Mouse (Mus musculus): ENCODE measurements at regions not wholly inside any gene's neighbourhood (a gene's known extent, or its start where the extent isn't known, plus 50 kb on each side); places are given as distances from the start of the nearest gene placed in this dataset.

GRCm38 (mm10) chr11:17658289-17658688, 295.4 kb downstream of the Etaa1 start:
- H3K36me3 ChIP-seq (replicated peaks) = no peaks in the 10 kb centered on the region
- H3K27ac ChIP-seq = no peak overlapping the region
- no peak overlapping the region for H3K9ac ChIP-seq
- H3K27me3 ChIP-seq (replicated peaks) = no peaks in the 10 kb centered on the region
- no peak overlapping the region for H3K4me3 ChIP-seq
- peak; percentile 81 for ATAC-seq (replicated peaks)
- WGBS = 13% methylated on average over 3 of the region's 3 CpGs
- no peaks in the 10 kb centered on the region for H3K4me1 ChIP-seq
- H3K9me3 ChIP-seq = no peaks in the 10 kb centered on the region
- H3K4me2 ChIP-seq = no peak overlapping the region

GRCm38 (mm10) chr11:17658717-17659116, 295.0 kb downstream of the Etaa1 start:
- H3K27me3 ChIP-seq (replicated peaks) = no peaks in the 10 kb centered on the region
- 68% methylated on average over 4 of the region's 4 CpGs for WGBS
- no peaks in the 10 kb centered on the region for H3K4me1 ChIP-seq
- no peak overlapping the region for H3K9ac ChIP-seq
- no peaks in the 10 kb centered on the region for H3K9me3 ChIP-seq
- no peaks in the 10 kb centered on the region for H3K36me3 ChIP-seq (replicated peaks)
- H3K4me3 ChIP-seq = no peak overlapping the region
- H3K27ac ChIP-seq = no peak overlapping the region
- no peak for ATAC-seq (replicated peaks)
- no peak overlapping the region for H3K4me2 ChIP-seq

GRCm38 (mm10) chr11:17663893-17664292, 289.8 kb downstream of the Etaa1 start:
- Histone ChIP-seq H3K27ac (no peak overlapping the region), H3K9me3 (no peaks in the 10 kb centered on the region), H3K4me1 (no peaks in the 10 kb centered on the region), H3K4me2 (no peak overlapping the region), H3K4me3 (no peak overlapping the region), H3K27me3 (replicated peaks) (no peaks in the 10 kb centered on the region), H3K36me3 (replicated peaks) (no peaks in the 10 kb centered on the region), H3K9ac (no peak overlapping the region)
- 63% methylated on average over 5 of the region's 5 CpGs for WGBS
- peak; percentile 37; the same call in 1 of the 2 replicates for ATAC-seq (replicated peaks)

GRCm38 (mm10) chr11:17665624-17666552, 287.8 kb downstream of the Etaa1 start:
- Histone ChIP-seq H3K36me3 (replicated peaks) (no peaks in the 10 kb centered on the region), H3K4me3 (no peak overlapping the region), H3K9ac (no peak overlapping the region), H3K27ac (no peak overlapping the region), H3K27me3 (replicated peaks) (no peaks in the 10 kb centered on the region), H3K4me2 (no peak overlapping the region), H3K9me3 (no peaks in the 10 kb centered on the region), H3K4me1 (no peaks in the 10 kb centered on the region)
- ATAC-seq (replicated peaks) = no peak
- WGBS = 75% methylated on average over 11 of the region's 11 CpGs

- H3K9ac ChIP-seq = no peak overlapping the region
- H3K36me3 ChIP-seq (replicated peaks) = no peaks in the 10 kb centered on the region
- WGBS = 78% methylated on average over 4 of the region's 4 CpGs
- H3K9me3 ChIP-seq = 0 out of 2 replicates have a peak, but pooled peaks cover 3% of the 10 kb centered on the region
- no peak overlapping the region for H3K4me3 ChIP-seq
- no peak overlapping the region for H3K27ac ChIP-seq
- H3K4me1 ChIP-seq = no peaks in the 10 kb centered on the region
- H3K27me3 ChIP-seq (replicated peaks) = no peaks in the 10 kb centered on the region
- no peak overlapping the region for H3K4me2 ChIP-seq
- no peak for ATAC-seq (replicated peaks)
Measured at GRCm38 (mm10) chr11:17680998-17681397, 272.7 kb downstream of the Etaa1 start.

GRCm38 (mm10) chr11:17685711-17686113, 268.0 kb downstream of the Etaa1 start:
- Histone ChIP-seq H3K27me3 (replicated peaks) (no peaks in the 10 kb centered on the region), H3K9ac (no peak overlapping the region), H3K9me3 (0 out of 2 replicates have a peak, but pooled peaks cover 3% of the 10 kb centered on the region), H3K4me1 (no peaks in the 10 kb centered on the region), H3K4me2 (no peak overlapping the region), H3K36me3 (replicated peaks) (no peaks in the 10 kb centered on the region), H3K4me3 (no peak overlapping the region), H3K27ac (no peak overlapping the region)
- WGBS = 60% methylated on average over 4 of the region's 4 CpGs
- peak; percentile 39 for ATAC-seq (replicated peaks)

- Histone ChIP-seq H3K9ac (no peak overlapping the region), H3K27me3 (replicated peaks) (no peaks in the 10 kb centered on the region), H3K9me3 (0 out of 2 replicates have a peak, but pooled peaks cover 3% of the 10 kb centered on the region), H3K27ac (no peak overlapping the region), H3K36me3 (replicated peaks) (no peaks in the 10 kb centered on the region), H3K4me2 (no peak overlapping the region), H3K4me3 (no peak overlapping the region), H3K4me1 (no peaks in the 10 kb centered on the region)
- no peak for ATAC-seq (replicated peaks)
- 59% methylated on average over 2 of the region's 2 CpGs for WGBS
Measured at GRCm38 (mm10) chr11:17686806-17687205, 266.9 kb downstream of the Etaa1 start.

- Histone ChIP-seq H3K9me3 (no peaks in the 10 kb centered on the region), H3K4me1 (no peaks in the 10 kb centered on the region), H3K27ac (no peak overlapping the region), H3K27me3 (replicated peaks) (no peaks in the 10 kb centered on the region), H3K4me2 (no peak overlapping the region), H3K4me3 (no peak overlapping the region), H3K9ac (no peak overlapping the region), H3K36me3 (replicated peaks) (no peaks in the 10 kb centered on the region)
- 28% methylated on average over 2 of the region's 2 CpGs for WGBS
- ATAC-seq (replicated peaks) = no peak
Measured at GRCm38 (mm10) chr11:17694145-17694544, 259.5 kb downstream of the Etaa1 start.

- no peaks in the 10 kb centered on the region for H3K9me3 ChIP-seq
- H3K36me3 ChIP-seq (replicated peaks) = no peaks in the 10 kb centered on the region
- H3K27me3 ChIP-seq (replicated peaks) = no peaks in the 10 kb centered on the region
- no peak overlapping the region for H3K4me3 ChIP-seq
- H3K27ac ChIP-seq = no peak overlapping the region
- ATAC-seq (replicated peaks) = no peak
- H3K9ac ChIP-seq = no peak overlapping the region
- H3K4me2 ChIP-seq = no peak overlapping the region
- no peaks in the 10 kb centered on the region for H3K4me1 ChIP-seq
Measured at GRCm38 (mm10) chr11:17708769-17709168, 244.9 kb downstream of the Etaa1 start.

GRCm38 (mm10) chr11:17722051-17722450, 231.6 kb downstream of the Etaa1 start:
- H3K4me2 ChIP-seq = no peak overlapping the region
- no peaks in the 10 kb centered on the region for H3K36me3 ChIP-seq (replicated peaks)
- no peak overlapping the region for H3K27ac ChIP-seq
- no peak for ATAC-seq (replicated peaks)
- no peaks in the 10 kb centered on the region for H3K27me3 ChIP-seq (replicated peaks)
- H3K9me3 ChIP-seq = no peaks in the 10 kb centered on the region
- H3K9ac ChIP-seq = no peak overlapping the region
- 78% methylated on average over 1 of the region's 1 CpGs for WGBS
- no peak overlapping the region for H3K4me3 ChIP-seq
- H3K4me1 ChIP-seq = no peaks in the 10 kb centered on the region

GRCm38 (mm10) chr11:17727258-17728034, 226.2 kb downstream of the Etaa1 start:
- ATAC-seq (replicated peaks) = no peak
- H3K27me3 ChIP-seq (replicated peaks) = no peaks in the 10 kb centered on the region

GRCm38 (mm10) chr11:17733075-17733474, 220.6 kb downstream of the Etaa1 start:
- no peak overlapping the region for H3K27ac ChIP-seq
- no peaks in the 10 kb centered on the region for H3K27me3 ChIP-seq (replicated peaks)
- no peak overlapping the region for H3K4me2 ChIP-seq
- no peak for ATAC-seq (replicated peaks)
- H3K9ac ChIP-seq = no peak overlapping the region
- no peaks in the 10 kb centered on the region for H3K4me1 ChIP-seq
- H3K36me3 ChIP-seq (replicated peaks) = no peaks in the 10 kb centered on the region
- H3K9me3 ChIP-seq = no peaks in the 10 kb centered on the region
- WGBS = 90% methylated on average over 4 of the region's 4 CpGs
- H3K4me3 ChIP-seq = no peak overlapping the region

More at GRCm38 (mm10) chr11:17727258-17728034, 226.2 kb downstream of the Etaa1 start:
- no peaks in the 10 kb centered on the region for H3K9me3 ChIP-seq
- H3K4me3 ChIP-seq = no peak overlapping the region
- no peaks in the 10 kb centered on the region for H3K4me1 ChIP-seq
- no peak overlapping the region for H3K27ac ChIP-seq
- 74% methylated on average over 8 of the region's 8 CpGs for WGBS
- no peak overlapping the region for H3K4me2 ChIP-seq
- H3K9ac ChIP-seq = no peak overlapping the region
- no peaks in the 10 kb centered on the region for H3K36me3 ChIP-seq (replicated peaks)
